Mouse (Mus musculus): ENCODE measurements around the gene Bhlhe41. TPM values are rescaled to one million over a fixed set of nuclear protein-coding genes. Genes with fewer than 3 reads are reported as not detected.
A peak's percentile ranks its signal among the peaks of the same experiment; 100 is the strongest.

Bhlhe41 gene
- 10 to 100 TPM; 27.4 to 57.3 (median 35.1) TPM for total RNA-seq (2022)

- DNase-seq (ENCODE audit: low spot score) = peak; percentile 74
These were observed at the start of gene Bhlhe41 for GRCm38 (mm10) chr6:145865289-145865885. TSS of gene Bhlhe41 (minus strand) at chr6:145865558.

DNA sequence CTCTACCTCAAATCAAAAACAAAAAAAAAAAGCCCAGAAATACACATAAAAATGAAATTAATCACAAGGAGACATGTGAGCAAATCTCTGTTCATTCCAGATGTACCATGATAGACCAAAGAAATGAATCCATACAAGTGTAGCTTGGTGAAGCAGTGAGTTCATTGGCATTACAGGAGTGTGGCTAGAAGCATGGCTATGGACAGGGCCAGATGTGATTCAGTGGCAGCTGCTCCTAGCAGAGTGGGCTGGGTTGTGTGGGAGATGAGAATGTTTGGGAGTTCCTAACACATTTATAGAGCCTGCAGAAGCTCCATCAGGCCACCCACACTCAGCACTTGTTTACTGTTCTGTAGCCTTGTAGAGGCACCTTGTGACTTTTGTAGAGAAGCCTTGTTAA lies 46.9 kb upstream of the Bhlhe41 start:
- no peak for DNase-seq (ENCODE audit: low spot score)

DNA sequence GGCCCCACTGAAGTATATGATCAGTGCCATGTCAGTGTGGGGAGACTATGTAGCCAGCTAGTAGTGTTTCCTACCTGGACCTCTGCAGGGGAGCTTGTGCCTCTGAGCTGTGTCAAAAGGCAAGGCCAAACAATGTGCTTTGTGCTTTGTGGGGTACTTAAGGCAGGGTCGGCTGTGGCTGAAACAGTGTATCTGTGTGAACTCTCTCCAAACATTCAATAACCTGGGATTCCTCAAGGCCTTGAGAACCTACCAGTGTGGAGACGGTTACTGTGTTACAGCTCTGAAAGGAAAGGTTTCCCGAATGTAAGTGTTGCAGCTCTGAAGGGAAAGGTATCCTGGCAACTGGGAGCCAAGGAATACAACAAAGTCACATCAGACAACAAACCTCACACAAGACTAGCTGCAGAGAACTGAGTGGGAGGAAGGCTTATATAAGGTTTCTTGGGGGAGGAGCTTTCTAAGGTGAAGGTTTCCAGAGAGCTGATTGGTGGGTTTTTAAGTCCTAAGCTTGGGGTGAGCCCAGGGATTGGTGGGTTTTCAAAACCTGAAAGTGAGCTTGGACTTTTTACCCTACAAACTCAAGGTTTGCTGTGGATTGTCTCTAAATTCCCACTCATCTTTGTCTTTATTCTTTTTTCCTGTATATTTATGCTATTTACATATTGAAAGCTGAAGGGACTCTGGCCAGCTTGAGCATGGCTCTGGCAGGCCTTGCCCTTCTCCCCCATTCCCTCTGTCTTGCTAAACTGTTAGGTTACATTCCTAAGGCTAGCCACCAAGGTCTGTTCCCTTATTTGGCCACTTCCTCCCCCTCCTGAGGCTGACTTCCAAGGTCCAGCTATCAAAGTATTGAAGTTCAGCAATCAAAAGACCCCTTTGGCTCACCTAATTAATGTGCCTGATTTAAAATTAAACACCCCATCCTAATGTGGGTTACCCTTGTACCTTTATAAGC lies 45.4 kb upstream of the Bhlhe41 start:
- DNase-seq (ENCODE audit: low spot score) = no peak

DNA sequence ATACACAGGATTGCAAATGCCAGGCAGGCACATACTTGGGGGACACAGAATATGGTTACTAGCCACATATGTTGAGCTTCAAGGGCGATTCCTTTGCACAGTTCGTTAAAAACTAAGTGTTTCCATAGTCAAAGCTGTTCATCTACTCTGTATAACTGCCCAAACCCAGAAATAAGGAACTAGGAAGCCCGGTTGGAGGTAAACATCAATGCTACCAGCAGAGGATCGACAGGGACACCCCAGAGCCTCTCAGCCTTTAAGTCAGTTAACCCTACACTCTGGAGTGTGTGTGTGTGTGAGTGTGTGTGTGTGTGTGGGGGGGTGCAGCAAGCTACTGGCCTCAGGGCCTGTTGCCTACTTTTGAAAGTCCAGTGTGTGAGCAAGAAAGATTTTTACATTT lies 44.6 kb upstream of the Bhlhe41 start:
- DNase-seq (ENCODE audit: low spot score) = no peak

DNA sequence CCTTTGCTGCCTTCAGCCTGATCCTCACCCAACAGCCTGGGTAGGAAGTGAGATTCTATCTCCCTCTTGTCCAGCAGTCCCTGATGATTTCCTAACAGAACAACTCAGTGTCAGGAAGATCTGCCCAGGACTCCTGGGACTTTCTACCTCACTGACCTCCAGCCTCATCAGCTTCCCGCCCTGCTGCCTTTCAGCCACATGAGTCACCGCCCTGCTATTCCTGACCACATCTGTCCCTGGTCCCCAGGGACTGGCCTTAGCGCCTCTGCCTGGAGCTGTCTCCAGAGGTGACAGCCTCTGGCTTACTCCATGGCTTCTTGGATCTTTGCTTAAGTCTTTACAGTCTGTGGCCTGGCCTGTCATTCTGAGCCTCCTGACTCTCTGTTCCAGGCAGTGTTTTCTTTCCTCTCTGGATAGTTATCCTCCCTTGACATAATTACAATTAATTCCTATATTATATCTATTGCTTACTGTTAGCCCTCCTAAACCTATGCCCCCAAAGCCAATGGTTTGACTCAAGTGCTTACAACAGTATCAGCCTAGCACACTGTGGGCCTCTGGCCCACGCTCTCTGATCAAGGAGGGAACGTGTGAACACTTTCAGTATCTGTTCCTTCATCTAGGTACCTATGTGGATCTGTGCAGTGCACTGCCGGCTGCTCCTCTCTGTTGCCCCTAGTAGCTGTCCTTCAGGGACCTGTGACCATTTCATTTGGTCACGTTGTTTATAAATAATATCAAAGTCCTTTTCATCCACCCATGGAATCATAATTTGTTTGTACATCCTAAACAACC lies 40.9 kb upstream of the Bhlhe41 start:
- DNase-seq (ENCODE audit: low spot score) = no peak

DNA sequence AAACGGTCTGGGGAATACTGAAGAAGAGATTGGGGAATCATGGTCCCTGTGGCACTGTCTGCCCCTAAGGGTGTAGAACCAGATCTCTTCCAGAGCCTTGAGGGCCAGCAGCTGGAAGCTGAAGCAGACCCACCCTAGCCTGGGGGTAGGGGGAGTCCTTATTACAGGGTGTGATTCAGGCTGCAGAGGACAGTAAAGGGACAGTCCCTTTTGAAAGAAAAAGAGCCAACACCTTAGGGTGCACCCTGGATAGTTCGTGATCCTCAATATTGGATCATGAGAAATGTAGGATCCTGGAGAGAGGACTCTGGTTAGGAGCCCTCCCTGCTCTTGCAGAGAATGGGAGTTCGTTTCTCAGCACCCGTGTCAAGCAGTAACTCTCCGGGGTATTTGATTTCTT lies 39.3 kb upstream of the Bhlhe41 start:
- DNase-seq (ENCODE audit: low spot score) = no peak

GRCm38 (mm10) chr6:145904169-145904568 lies 38.8 kb upstream of the Bhlhe41 start:
- DNase-seq (ENCODE audit: low spot score) = no peak

DNA sequence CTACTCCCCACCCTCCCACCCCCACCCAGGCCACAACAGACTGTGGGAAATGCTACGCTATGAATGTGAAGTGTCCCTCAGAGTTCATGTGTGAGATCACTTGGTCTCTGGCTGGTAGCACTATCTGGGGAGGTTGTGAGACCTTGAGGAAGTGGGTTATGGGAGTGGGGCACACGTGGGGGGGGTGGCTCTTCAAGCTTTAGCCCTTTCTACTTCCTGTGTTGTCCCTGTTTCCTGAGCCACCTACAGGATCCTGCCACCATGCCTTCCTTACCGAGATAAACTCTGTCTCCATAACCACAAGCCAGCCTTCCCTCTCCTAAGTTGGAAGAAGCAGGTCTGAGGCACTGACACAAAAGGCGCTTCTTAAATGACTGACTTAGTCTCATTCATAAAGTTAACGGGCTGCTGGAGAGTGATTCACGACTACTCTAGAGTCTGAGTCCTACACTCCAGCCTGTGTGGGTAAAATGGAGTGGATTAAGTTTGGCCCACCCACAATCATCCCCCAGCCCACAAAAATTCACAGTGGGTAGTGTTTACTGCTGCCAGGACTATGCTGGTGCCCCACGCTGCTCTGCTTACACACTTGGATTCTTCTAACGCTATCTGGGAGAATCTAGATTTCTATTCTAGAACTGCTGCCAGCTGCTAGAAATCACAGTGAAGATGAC lies 29.4 kb upstream of the Bhlhe41 start:
- no peak for DNase-seq (ENCODE audit: low spot score)

DNA sequence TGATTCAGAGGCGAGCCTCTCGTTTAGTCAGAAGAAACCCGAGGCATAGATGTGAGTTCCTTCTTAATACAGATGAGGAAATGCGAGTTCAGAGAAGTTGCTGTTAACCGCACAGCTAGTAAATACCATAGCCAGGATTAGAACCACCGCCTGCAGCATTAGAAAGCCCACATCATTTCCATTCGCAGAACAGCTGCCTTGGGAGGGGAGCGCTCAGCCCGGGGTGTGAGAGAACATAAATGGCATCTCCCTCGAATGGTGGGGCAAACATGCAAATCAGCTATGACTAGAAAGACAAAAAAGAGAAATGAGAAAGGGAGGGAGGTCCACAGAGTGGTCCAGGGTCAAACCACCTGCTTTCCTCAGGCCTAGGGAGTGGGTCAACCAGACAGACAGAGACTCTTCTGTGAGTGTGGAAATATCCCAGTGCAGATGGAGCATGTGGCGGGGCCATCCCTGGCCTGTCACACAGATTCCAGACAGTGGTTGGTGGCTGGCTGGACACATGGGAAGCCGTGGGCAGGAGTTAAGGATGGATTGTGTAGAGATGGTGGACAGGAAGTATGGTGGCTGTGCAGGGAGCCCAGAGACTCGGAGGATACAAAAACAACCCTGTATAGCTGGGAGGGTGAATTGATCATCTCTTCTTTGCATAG lies 28.1 kb upstream of the Bhlhe41 start:
- DNase-seq (ENCODE audit: low spot score) = no peak

GRCm38 (mm10) chr6:145892381-145893265 lies 27.3 kb upstream of the Bhlhe41 start:
- DNase-seq (ENCODE audit: low spot score) = no peak

DNA sequence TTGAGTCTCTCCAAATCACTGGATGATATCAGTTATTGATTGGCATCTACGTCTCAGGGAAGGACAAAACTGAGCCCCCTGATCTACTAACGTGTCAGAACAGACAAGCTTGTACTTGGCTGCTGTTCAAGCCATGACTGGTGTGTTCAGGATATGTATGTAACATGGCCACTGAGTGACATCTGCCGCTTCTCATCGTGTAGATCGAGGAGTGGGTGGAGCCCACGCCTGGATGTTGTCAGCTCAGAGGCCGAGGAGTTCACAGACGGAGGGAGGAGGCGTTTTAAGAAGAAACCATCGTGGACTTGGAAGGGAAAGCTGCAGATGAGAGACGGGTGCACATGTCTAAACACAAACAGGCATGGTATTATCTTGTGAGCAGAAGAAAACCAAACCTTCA lies 26.6 kb upstream of the Bhlhe41 start:
- DNase-seq (ENCODE audit: low spot score) = no peak

DNA sequence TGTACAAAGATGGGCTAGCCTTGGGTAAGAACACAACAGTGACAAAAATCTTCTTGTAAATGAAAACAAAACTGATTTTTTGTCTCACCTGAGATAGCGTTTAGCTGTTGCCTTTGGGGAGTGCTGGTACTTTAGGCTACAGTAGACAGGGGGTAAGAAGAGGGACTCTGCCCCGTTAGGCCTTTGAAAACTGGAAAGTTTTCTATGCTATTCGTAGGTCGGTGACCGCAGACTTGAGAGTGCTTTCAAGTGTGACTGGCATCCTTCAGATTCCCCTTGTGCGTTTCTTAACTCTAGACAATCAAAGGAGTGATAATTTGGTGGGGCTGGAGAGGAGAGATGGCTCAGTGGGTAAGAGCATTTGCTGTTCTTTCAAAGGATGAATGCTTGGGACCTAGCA lies 22.4 kb upstream of the Bhlhe41 start:
- DNase-seq (ENCODE audit: low spot score) = no peak

- DNase-seq (ENCODE audit: low spot score) = peak; percentile 76
These were observed 20.9 kb upstream of the Bhlhe41 start for GRCm38 (mm10) chr6:145886277-145886676.

DNA sequence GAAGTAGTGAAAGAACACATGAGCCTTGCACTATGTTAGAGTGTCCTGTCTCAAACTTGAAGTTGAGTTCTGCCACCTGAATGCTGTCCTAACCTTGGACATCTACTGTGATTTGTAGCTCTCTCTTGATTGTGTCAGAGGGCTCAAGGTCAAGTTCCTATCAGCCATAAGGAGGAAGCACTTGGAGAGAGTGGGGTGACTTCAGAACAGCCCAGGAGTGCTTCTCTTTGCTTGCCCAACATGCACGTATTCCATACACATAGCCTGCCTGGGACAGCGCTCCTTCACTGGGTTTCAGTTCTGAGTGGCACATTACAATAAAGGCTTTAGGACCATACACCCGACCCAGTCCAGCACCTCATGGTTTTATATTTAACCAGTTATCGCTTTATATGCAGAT lies 19.7 kb upstream of the Bhlhe41 start:
- no peak for DNase-seq (ENCODE audit: low spot score)

GRCm38 (mm10) chr6:145883668-145884067 lies 18.3 kb upstream of the Bhlhe41 start:
- DNase-seq (ENCODE audit: low spot score) = no peak

GRCm38 (mm10) chr6:145883010-145883409 lies 17.7 kb upstream of the Bhlhe41 start:
- no peak for DNase-seq (ENCODE audit: low spot score)

GRCm38 (mm10) chr6:145880609-145881008 lies 15.3 kb upstream of the Bhlhe41 start:
- DNase-seq (ENCODE audit: low spot score) = no peak

DNA sequence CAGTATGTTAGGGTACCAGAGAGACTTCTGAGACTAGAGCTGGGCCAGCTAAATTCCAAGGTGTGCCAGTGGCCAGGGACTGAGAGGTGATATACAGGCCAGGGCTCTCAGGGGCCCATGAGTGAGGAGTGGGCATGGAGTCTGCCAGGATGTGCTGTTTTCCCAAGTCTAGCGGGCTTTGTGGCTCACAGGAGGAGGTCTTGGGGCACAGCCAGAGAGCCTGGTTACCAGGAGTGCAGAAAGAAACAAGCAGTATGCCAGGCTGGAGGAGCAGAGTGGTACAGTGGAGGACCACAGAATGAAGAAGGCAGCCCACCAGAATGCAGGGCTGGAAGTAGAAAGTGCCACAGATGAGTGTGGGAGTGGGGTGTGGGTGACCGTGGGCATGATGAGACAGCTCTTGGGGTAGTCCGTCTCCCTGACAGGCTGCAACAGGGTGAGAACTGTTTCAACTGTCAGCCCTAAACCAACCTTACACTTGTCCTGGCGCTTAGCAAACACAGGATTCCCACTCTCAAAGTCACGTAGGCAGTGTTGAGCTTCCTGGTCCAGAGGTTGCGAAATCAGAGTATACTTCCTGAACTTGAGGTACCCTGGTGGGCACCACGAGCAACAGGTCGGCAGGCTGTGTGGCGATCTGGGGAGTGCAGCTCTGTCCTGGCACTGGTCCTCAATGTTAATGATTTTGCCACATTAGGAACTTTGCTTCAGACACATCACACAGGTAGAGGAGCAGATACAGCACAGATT lies 11.8 kb upstream of the Bhlhe41 start:
- no peak for DNase-seq (ENCODE audit: low spot score)

DNA sequence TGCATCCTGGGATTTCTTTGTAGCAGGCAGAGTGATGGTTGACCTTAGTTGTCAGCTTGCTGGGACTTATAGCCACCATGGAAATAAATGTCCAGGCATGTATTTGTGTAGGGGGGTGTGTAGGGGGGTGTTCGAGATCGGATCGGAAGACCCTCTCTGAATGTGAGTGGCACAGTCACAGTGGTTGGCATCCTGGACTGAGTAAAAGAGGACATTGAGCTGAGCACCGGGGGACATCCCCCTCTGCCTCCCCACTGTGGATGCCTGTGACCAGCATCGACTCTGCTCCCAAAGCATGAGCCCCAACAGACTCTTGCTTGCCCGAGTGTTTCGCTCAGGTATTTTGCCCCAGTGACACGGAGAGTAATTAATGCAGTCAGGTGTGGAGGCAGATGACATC lies 8.0 kb upstream of the Bhlhe41 start:
- DNase-seq (ENCODE audit: low spot score) = no peak

Data from heart, adult 8-10 months (tissue).